Mouse (Mus musculus) lung, postnatal 4 days (tissue): Measurements from ENCODE around the gene 4930467E23Rik.
"Not testable (repeated sequence)": the region's sequence is repeated elsewhere in the genome, so short reads cannot be mapped to it uniquely, and the experiment has no call there.

Source experiments
- DNase-seq, 2 experiments: peaks; one replicate each; pipeline ENCODE4 v3.0.0; 2021

4930467E23Rik gene

DNA sequence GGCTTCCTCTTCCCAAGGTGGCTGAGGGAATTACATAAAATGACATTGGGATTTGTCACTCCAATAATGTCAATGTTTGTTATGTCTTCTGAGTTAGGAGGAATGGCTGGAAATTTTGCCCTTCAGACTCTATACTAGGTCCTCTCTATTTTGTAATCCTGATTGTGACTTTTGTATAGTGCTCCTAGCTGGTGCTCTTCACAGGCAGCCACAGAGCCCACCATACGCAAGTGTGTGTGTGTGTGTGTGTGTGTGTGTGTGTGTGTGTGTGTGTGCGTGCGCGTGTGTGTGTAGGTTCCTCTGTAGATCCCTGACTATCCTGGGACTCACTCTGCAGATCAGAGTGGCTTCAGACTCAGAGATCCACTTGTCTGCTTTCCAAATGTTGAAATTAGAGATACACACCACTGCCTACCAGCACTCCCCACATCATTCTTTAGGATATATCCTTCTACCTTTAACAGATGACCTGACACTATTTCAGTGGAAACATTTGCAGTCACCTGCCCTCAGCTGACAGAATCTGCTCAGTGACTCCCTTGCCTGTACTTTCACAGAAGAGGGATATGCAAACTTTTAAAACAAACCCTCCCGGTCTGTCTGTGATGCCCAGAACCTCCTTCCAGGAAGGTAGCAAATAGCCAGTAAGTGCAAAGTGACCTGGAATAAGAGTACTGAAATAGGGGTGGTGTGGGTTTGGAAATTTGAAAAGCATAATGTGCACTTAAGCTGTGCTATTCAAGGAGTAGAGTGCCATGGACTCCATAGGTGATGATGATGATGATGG lies 52.1 kb downstream of the 4930467E23Rik start:
- peak in 1 of 2 experiments; percentile 31 for DNase-seq

DNA sequence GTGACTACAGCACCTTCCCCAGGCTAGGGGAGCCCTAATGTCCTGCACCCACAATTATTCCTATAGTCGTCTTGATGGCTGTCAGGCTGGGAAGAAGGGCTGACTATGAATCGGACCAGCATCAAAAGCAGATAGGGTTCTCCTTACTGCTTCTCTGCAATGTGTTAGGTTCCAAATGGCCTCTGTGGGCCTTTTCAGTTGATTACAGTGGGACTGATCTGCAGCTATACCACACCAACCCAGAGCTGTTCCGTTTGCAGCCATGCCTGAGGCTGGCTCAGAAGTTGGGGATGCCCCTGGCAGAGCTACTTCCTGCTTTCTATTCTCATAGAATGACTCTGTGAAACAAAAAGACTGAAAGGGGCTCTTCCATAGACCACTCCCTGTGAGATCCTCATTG lies 53.4 kb downstream of the 4930467E23Rik start:
- DNase-seq, result peak; percentile 33 to 45

DNA sequence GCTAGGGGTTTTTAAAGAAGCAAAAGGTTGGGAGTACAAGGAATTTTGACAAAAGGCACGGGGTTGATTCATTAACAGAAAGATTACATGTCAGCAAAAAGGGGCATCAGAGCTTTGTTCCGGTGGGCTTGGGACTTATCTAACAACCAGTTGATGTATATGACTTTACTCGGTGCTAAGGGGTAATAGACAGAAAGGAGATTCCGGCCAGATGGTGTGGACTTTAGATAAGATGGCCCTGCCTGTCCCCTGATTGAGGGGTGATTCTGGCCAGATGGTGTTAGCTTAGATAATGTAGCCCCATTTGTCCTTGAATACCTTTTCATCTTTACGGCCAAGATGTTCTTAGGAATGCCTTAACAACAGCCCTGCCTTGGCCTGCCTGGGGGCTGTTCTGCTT lies 54.5 kb downstream of the 4930467E23Rik start:
- not testable (repeated sequence) for DNase-seq

DNA sequence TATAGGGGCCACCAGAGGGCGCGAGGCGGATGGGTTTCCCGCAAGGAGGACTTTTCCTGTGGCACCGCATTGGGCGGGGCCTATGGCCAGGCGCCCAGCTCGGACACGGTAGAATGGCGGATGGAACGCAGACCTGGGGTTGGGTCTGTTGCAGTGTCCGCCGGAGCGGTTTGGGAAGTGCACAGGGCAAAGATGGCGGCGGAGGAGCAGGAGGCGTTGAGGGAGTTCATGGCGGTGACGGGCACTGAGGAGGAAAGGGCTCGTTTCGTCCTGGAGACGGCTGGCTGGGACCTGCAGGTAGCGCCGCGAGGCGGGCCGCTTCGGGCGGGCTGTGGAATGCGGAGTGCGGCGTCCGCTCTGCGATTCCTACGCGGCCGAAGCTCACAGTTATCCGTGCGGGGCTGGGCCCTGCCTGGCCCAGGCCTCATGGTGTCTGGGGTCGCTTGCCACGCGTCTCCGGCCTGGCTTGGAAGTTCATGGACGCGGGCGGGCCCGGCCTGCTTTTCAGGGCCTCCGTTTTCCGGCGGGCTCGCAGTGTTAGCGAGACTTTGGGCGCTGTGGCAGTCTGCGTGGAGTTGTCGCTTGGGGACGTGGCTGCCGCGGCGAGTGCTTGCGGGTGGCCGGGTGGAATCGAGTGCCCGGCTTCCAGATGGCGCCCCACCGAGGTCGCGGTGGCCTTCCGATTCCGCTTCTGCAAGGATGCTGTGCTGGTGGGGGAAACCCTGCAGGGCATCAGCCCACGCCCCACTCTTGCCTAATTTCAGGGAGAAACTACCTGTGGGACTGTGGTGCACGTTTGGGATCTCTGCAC lies 55.4 kb downstream of the 4930467E23Rik start:
- peak; percentile 99 to 100 for DNase-seq

DNA sequence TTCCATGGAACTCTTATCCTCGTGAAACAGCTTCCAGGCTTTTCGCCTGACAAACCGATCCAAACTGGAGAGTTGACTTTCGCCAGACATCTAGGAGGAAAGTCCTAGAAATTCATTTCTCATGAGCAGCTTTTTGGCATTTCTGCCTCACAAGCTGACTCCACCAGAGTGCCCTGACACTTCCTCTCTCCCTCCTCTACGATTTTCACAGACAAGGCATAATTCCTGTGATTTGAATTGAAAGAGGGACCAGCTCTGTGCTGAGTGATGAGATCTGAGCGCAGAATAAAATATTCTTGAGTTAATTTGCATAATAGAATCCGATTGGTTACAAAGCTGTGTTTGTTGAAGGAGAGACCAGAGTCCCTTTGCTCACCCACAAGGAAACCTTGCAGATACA lies 63.3 kb downstream of the 4930467E23Rik start:
- peak in 1 of 2 experiments; percentile 15 for DNase-seq
